Mouse (Mus musculus): Measurements from ENCODE around the gene Mllt3.
A peak's percentile ranks its signal among the peaks of the same experiment; 100 is the strongest.

Mllt3 gene

GRCm38 (mm10) chr4:88033216-88033653 lies at the start of gene Mllt3:
Mllt3 (minus strand) TSS chr4:88033364.
- peak; percentile 95 to 98 for DNase-seq

GRCm38 (mm10) chr4:88082381-88082780 lies 49.2 kb upstream of the Mllt3 start:
- DNase-seq: no peak

- DNase-seq: no peak
Measured at GRCm38 (mm10) chr4:88081885-88082284, 48.7 kb upstream of the Mllt3 start.

GRCm38 (mm10) chr4:88081417-88081816 lies 48.3 kb upstream of the Mllt3 start:
- no peak for DNase-seq

GRCm38 (mm10) chr4:88078983-88079382 lies 45.8 kb upstream of the Mllt3 start:
- no peak for DNase-seq

- no peak for DNase-seq
Measured at GRCm38 (mm10) chr4:88075388-88075787, 42.2 kb upstream of the Mllt3 start.

GRCm38 (mm10) chr4:88046280-88046679 lies 13.1 kb upstream of the Mllt3 start:
- no peak for DNase-seq

GRCm38 (mm10) chr4:88045151-88045550 lies 12.0 kb upstream of the Mllt3 start:
- DNase-seq: no peak

- DNase-seq: peak; percentile 79 to 84
Measured at GRCm38 (mm10) chr4:88035361-88035760, 2.2 kb upstream of the Mllt3 start.

- peak in 1 of 2 experiments; percentile 10 for DNase-seq
Measured at GRCm38 (mm10) chr4:88034387-88035157, 1.4 kb upstream of the Mllt3 start.

GRCm38 (mm10) chr4:88033729-88034386 lies 694 bp upstream of the Mllt3 start:
- peak; percentile 19 to 29 for DNase-seq

- DNase-seq: peak; percentile 79 to 80
Measured at GRCm38 (mm10) chr4:88032151-88033098, 739 bp downstream of the Mllt3 start.

GRCm38 (mm10) chr4:88031211-88032150 lies 1.7 kb downstream of the Mllt3 start:
- DNase-seq: peak; percentile 81 to 83

- no peak for DNase-seq
Measured at GRCm38 (mm10) chr4:88023567-88023966, 9.6 kb downstream of the Mllt3 start.

- DNase-seq: peak in 1 of 2 experiments; percentile 39
Measured at GRCm38 (mm10) chr4:88022623-88023022, 10.5 kb downstream of the Mllt3 start.

GRCm38 (mm10) chr4:88020421-88020820 lies 12.7 kb downstream of the Mllt3 start:
- no peak for DNase-seq

GRCm38 (mm10) chr4:88019645-88020044 lies 13.5 kb downstream of the Mllt3 start:
- no peak for DNase-seq

GRCm38 (mm10) chr4:88017452-88018350 lies 15.5 kb downstream of the Mllt3 start:
- peak; percentile 40 to 55 for DNase-seq

GRCm38 (mm10) chr4:88015765-88016164 lies 17.4 kb downstream of the Mllt3 start:
- DNase-seq: no peak

GRCm38 (mm10) chr4:88015261-88015660 lies 17.9 kb downstream of the Mllt3 start:
- no peak for DNase-seq

- DNase-seq: no peak
Measured at GRCm38 (mm10) chr4:88012774-88013173, 20.4 kb downstream of the Mllt3 start.

All from cerebellum, postnatal 10 days (tissue).